Mouse (Mus musculus) limb, embryonic 12.5 days (tissue): ENCODE data around the gene Eepd1. TPM values are rescaled to one million over a fixed set of nuclear protein-coding genes. Genes with fewer than 3 reads are reported as not detected.

Source experiments
- ATAC-seq: fragments of 200-750 bp; cut with Nextera tagmentation; 2 replicates; pipeline ENCODE4 v1.8.0; 2017; ENCODE audit warnings: low read depth, moderate TSS enrichment; ENCODE audit not compliant: insufficient number of reproducible peaks, insufficient read depth, low FRiP score, low TSS enrichment
- H3K27ac ChIP-seq: fragments of 300-500 bp; sonication (generic); 2 replicates; pipeline ENCODE4 v1.5.1; 2016; ENCODE audit warnings: mild to moderate bottlenecking, moderate library complexity
- H3K27me3 ChIP-seq: fragments of 300-500 bp; sonication (generic); 2 replicates; pipeline ENCODE4 v1.6.1; 2016; ENCODE audit warnings: mild to moderate bottlenecking, moderate library complexity
- H3K36me3 ChIP-seq: fragments of 300-500 bp; sonication (generic); 2 replicates; pipeline ENCODE4 v1.6.1; 2016; ENCODE audit warnings: mild to moderate bottlenecking, moderate library complexity
- H3K4me1 ChIP-seq: fragments of 300-500 bp; sonication (generic); replicated peaks from 2 replicates; pipeline ENCODE4 v1.6.1; 2016
- H3K4me2 ChIP-seq: fragments of 300-500 bp; sonication (generic); 2 replicates; pipeline ENCODE4 v1.6.1; 2016; ENCODE audit warnings: mild to moderate bottlenecking, moderate library complexity
- H3K4me3 ChIP-seq: fragments of 300-500 bp; sonication (generic); replicated peaks from 2 replicates; pipeline ENCODE4 v1.5.1; 2016; ENCODE audit warnings: mild to moderate bottlenecking
- H3K9ac ChIP-seq: fragments of 300-500 bp; sonication (generic); replicated peaks from 2 replicates; pipeline ENCODE4 v1.6.1; 2016; ENCODE audit warnings: mild to moderate bottlenecking, moderate library complexity
- H3K9me3 ChIP-seq: fragments of 300-500 bp; sonication (generic); 2 replicates; pipeline ENCODE4 v1.6.1; 2016; ENCODE audit warnings: mild to moderate bottlenecking, moderate library complexity
- WGBS: fragments of 180-500 bp; shearing (Covaris S2); methylation state at CpG from one replicate; pipeline ENCODE4 v1.1.7; 2016; 5-methylcytosine and 5-hydroxymethylcytosine counted together
- polyA plus RNA-seq: library from polyadenylated mRNA; unstranded; fragments of >200 nt; fragmentation: Nextera tagmentation; extraction: Ambion mirVana; gene quantifications from 2 replicates; pipeline ENCODE4 v1.2.1, GENCODE M21; 2016

Gene Eepd1
- polyA plus RNA-seq, 1 experiment from 2014 or later, result 24.1 TPM

DNA sequence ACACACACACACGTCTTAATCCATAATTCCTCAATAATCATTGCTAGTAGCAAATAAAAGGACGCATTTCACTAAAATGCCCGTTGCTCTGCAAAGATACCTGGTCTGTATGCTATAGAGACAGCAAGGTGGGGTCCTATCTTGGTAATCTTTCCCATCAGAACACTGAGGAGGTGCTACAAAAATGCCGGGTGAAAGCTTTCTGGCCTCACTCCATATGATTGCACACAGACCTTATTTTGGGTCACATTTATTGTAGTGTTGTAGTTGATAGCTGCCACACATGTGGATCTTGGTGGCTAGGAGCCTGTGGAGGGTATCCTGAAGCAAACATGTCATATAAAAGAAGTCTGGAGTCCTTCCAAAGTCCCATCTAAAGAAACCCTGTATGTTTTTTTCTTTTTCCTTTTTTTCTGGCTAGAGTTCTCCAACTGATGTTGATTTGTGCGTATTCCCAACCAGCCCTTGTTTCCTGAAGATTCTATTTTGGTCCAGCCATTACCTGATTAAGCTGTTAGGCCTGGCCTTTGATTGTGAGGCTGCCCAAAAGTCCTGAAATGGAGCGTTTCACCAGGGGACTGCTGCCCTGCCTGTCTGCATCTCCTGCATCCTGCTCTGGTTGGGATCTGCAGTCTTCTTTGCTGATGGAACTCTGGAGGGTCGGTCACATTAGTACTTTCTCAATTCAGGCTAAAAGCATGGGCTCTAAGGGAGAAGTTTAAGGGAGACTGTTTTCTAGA is 8.0 kb downstream of the Eepd1 start:
- peak overlapping the region; percentile 37; the same call in 1 of the 2 replicates for H3K27ac ChIP-seq
- no peak overlapping the region for H3K4me2 ChIP-seq
- H3K36me3 ChIP-seq, result peaks cover 9% of the 10 kb centered on the region; the same call in 1 of the 2 replicates
- peaks cover 34% of the 10 kb centered on the region for H3K4me1 ChIP-seq
- H3K4me3 ChIP-seq, result no peak overlapping the region
- WGBS, result 75% methylated on average over 7 of the region's 7 CpGs
- no peaks in the 10 kb centered on the region for H3K9me3 ChIP-seq
- no peak overlapping the region for H3K9ac ChIP-seq
- no peak for ATAC-seq
- no peaks in the 10 kb centered on the region for H3K27me3 ChIP-seq

DNA sequence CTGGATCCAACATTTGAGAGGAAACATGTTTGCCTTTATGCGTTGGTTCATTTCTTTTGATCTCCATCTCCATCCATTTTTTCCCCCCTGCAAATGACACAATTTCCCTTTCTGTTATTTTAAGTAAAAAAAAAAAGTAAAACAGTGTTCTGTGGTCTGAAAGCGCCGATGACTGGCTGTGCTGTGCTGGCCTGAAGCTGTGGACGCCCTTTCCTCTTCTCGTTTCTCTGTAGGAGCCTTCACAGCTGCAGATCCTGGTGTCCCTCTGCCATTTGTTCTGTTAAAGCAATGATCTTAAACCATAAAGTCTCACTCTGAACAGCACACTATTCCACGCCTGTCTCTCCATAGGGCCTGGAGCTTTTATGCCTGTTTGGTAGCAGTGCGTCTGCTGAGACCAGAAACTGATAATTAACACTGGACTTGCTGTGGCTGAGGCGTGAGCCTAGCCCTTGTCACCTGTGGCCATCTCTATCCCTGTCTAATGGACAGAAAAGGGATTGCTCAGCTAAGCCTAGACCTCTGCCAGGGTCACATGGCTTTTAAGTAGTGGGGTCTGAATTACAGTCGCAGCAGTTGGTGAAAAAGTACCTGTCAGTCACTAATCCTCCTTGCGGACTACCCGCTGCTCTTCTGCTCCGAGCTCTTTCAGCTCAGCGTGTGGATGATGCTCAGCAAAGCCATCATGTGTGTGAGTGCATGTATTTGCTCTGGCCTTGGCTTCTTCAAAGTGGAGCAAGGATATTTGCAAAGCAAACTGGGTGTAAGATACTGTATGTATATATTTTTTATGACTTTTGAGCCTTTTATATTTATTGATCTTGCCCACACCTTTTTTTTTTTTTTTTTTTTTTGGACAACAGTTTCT is 9.2 kb downstream of the Eepd1 start:
- H3K9ac ChIP-seq, result no peak overlapping the region
- H3K9me3 ChIP-seq, result no peaks in the 10 kb centered on the region

DNA sequence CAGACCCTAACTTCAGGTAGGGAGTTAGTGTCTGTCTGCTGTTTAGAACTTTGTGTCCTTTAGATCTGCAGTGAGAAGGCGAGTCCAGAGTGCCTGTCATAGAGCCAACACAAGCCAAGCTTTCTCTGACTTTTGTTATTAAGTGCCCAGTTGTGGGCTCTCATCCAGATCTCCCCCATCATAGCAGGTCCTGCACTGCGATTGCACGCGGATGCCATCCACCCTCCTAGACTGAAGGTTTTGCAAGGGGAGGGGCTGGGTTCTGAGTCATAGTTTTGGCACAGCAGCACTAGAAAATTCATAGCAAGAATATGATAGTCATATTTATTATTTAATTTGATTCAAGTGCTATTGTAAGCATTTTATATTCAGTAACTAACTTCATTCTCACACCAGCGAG is 12.6 kb downstream of the Eepd1 start:
- Histone ChIP-seq H3K9ac (no peak overlapping the region), H3K4me1 (peaks cover 27% of the 10 kb centered on the region), H3K4me3 (no peak overlapping the region), H3K36me3 (no peaks in the 10 kb centered on the region; the same call in 1 of the 2 replicates), H3K4me2 (no peak overlapping the region), H3K27me3 (no peaks in the 10 kb centered on the region), H3K27ac (no peak overlapping the region), H3K9me3 (no peaks in the 10 kb centered on the region)
- ATAC-seq, result no peak
- 90% methylated on average over 5 of the region's 5 CpGs for WGBS

More for the DNA sequence above, 9.2 kb downstream of the Eepd1 start:
- 0 out of 2 replicates have a peak, but pooled peaks have one; percentile 20 for ATAC-seq
- Histone ChIP-seq H3K27me3 (no peaks in the 10 kb centered on the region), H3K4me2 (no peak overlapping the region), H3K36me3 (peaks cover 9% of the 10 kb centered on the region; the same call in 1 of the 2 replicates), H3K4me1 (peaks cover 23% of the 10 kb centered on the region), H3K27ac (no peak overlapping the region), H3K4me3 (no peak overlapping the region)
- WGBS, result 43% methylated on average over 13 of the region's 13 CpGs

DNA sequence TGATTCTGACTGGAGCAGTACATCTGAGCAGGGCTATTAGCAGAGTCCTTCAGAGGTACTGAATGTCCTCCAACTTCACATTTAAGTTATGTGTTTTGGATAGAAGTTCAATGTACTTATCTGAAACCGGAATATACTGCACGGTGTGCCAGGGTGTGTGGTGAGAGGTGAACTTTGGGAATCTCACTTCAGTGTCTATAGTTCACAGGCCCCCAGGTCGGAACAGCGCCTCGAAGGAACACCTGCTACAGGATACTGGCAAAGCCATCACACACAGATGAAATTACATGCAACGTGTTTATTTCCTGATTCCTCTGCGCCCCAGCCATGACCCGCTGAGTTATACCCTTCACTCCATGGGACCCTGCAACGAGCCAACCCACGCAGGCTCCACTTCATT is 14.3 kb downstream of the Eepd1 start:
- 84% methylated on average over 10 of the region's 10 CpGs for WGBS
- Histone ChIP-seq H3K4me1 (peaks cover 25% of the 10 kb centered on the region), H3K36me3 (no peaks in the 10 kb centered on the region; the same call in 1 of the 2 replicates), H3K9me3 (no peaks in the 10 kb centered on the region), H3K27ac (no peak overlapping the region), H3K4me2 (no peak overlapping the region), H3K4me3 (no peak overlapping the region), H3K9ac (no peak overlapping the region), H3K27me3 (no peaks in the 10 kb centered on the region)
- no peak for ATAC-seq

DNA sequence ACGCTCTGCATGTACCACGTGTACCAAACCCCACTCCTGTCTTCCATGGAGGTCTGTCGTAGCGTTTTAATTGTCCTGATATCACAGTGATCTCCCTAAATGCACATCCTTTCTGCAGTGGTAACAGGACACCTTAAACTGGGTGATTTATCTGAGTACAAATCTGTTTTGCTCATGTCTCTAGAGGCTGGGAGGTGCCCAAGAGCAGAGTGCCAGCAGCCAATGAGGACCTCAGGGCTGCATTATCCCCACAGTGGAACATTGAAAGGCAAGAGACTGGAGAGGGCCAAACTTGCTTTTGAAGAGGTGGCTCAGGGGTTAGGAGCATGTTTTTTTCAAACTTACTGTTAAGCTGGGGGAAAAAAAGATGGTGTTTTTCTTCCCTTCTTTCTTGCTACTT is 14.8 kb downstream of the Eepd1 start:
- H3K27me3 ChIP-seq, result no peaks in the 10 kb centered on the region
- H3K4me2 ChIP-seq, result no peak overlapping the region
- H3K9ac ChIP-seq, result no peak overlapping the region
- no peaks in the 10 kb centered on the region for H3K36me3 ChIP-seq
- H3K27ac ChIP-seq, result no peak overlapping the region
- H3K9me3 ChIP-seq, result no peaks in the 10 kb centered on the region
- H3K4me3 ChIP-seq, result no peak overlapping the region
- peaks cover 23% of the 10 kb centered on the region for H3K4me1 ChIP-seq
- ATAC-seq, result no peak
- 74% methylated on average over 4 of the region's 4 CpGs for WGBS

DNA sequence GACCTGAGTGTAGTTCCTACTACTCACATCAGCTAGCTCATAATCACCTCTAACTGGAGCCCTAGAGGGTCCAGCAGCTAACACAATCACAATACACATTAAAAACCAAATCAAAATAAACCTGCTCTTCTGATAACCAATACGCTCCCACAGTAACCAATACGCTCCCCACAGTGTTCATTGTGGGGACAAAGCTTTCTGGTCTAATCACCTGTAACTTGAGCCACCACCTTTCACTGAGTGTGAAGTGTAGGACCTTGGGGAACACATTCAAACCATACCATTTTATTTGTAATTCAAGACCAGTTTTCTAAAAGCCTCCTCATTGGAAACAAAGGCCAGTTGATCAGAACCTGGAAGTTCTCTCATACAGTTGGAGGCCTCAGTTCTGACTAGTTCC is 15.4 kb downstream of the Eepd1 start:
- H3K27ac ChIP-seq, result no peak overlapping the region
- no peaks in the 10 kb centered on the region for H3K9me3 ChIP-seq
- H3K4me1 ChIP-seq, result peaks cover 23% of the 10 kb centered on the region
- H3K4me3 ChIP-seq, result no peak overlapping the region
- no peaks in the 10 kb centered on the region for H3K27me3 ChIP-seq
- no peaks in the 10 kb centered on the region for H3K36me3 ChIP-seq
- H3K4me2 ChIP-seq, result no peak overlapping the region
- H3K9ac ChIP-seq, result no peak overlapping the region
- 67% methylated on average over 2 of the region's 2 CpGs for WGBS
- no peak for ATAC-seq

DNA sequence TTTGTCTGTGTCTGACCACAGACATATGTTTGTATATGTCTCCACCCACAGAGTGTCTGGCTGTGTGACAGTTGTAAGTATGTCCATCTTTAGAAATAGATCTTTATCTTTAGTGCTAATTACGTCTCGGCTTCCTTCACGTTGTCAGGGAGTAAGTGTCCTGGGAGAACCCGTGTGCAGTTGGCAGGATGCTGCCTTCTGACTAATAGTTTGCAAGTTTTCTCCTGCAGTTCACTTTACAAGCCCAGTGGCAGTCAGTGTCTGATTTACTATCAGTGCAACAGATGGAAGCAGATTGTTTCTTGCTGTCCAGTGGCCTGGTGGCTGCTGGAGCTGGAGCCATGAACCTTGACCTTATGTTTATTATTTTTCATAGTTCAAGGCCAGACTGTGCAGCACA is 17.4 kb downstream of the Eepd1 start:
- H3K9me3 ChIP-seq, result no peaks in the 10 kb centered on the region
- no peaks in the 10 kb centered on the region for H3K36me3 ChIP-seq
- WGBS, result 19% methylated on average over 4 of the region's 4 CpGs
- H3K27ac ChIP-seq, result no peak overlapping the region
- peaks cover 23% of the 10 kb centered on the region for H3K4me1 ChIP-seq
- no peak for ATAC-seq
- H3K9ac ChIP-seq, result no peak overlapping the region
- H3K27me3 ChIP-seq, result no peaks in the 10 kb centered on the region
- no peak overlapping the region for H3K4me2 ChIP-seq
- H3K4me3 ChIP-seq, result no peak overlapping the region

DNA sequence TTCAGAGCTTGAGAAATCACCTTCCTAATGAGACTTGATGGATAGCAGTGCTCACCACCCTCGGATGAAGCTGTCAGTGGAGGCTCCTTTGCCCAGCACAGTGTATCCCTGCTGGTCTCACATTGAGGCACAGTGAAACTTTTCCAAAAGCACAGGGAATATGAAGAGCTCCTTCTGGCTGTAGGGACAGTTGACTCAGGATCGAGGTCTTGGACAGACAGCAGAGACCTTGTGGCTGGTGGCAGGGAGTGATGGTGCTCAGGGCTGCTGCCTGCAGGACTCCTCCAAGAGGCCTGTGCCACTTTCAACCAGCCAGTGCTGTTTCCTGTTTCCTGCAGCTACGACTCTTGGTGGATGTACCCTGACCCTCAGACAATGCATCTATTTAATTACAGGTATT is 18.0 kb downstream of the Eepd1 start:
- ATAC-seq, result no peak
- no peaks in the 10 kb centered on the region for H3K9me3 ChIP-seq
- no peak overlapping the region for H3K9ac ChIP-seq
- no peaks in the 10 kb centered on the region for H3K27me3 ChIP-seq
- no peaks in the 10 kb centered on the region for H3K36me3 ChIP-seq
- 30% methylated on average over 3 of the region's 3 CpGs for WGBS
- H3K27ac ChIP-seq, result no peak overlapping the region
- H3K4me3 ChIP-seq, result no peak overlapping the region
- H3K4me2 ChIP-seq, result no peak overlapping the region
- peaks cover 23% of the 10 kb centered on the region for H3K4me1 ChIP-seq

DNA sequence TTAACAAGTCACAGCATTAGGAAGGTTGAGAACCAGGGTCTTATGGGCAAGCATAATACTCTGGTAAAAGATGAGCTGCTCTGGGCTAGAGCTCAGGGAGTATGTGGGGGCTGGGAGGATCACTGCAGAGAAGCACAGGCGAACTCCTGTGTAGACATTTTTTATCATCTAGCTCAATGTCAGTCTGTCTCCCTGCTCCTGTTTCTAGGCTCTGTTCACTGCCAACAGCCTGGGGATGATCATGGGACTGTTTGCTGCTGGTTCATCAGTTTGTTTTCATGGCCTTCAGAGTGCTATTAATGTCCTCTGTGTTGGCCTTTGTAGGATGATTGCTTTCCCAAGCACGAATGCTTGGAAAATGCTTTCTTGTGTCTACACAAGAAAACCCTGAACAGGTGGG is 18.7 kb downstream of the Eepd1 start:
- no peaks in the 10 kb centered on the region for H3K36me3 ChIP-seq
- H3K9ac ChIP-seq, result no peak overlapping the region
- H3K4me1 ChIP-seq, result peaks cover 31% of the 10 kb centered on the region
- H3K27me3 ChIP-seq, result no peaks in the 10 kb centered on the region
- no peaks in the 10 kb centered on the region for H3K9me3 ChIP-seq
- no peak overlapping the region for H3K4me2 ChIP-seq
- no peak overlapping the region for H3K4me3 ChIP-seq
- WGBS, result 87% methylated on average over 2 of the region's 2 CpGs
- H3K27ac ChIP-seq, result no peak overlapping the region
- ATAC-seq, result no peak

DNA sequence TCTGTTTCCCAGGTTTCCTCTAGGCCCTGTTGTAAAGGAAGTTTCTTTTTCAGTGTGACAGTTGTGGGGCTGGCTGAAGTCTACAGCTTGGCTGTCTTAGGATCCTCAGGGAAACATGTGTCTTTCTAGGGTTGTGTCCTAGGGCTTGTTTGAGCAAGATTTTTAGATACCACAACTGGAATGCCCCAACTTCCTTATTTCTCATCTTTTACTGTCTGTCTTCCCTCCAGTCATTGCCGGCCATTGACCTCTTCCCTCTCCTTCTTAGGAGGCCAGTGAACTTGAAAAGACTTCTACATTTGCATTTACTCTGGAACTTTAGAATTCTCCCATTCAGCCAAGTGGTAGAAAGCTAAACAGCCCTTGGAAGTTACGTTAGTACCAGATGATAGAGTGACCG is 27.5 kb downstream of the Eepd1 start:
- H3K9me3 ChIP-seq, result no peaks in the 10 kb centered on the region
- H3K9ac ChIP-seq, result no peak overlapping the region
- no peak overlapping the region for H3K4me3 ChIP-seq
- H3K4me1 ChIP-seq, result peaks cover 20% of the 10 kb centered on the region
- WGBS, result 94% methylated on average over 3 of the region's 3 CpGs
- H3K4me2 ChIP-seq, result no peak overlapping the region
- H3K36me3 ChIP-seq, result no peaks in the 10 kb centered on the region
- H3K27ac ChIP-seq, result no peak overlapping the region
- no peaks in the 10 kb centered on the region for H3K27me3 ChIP-seq
- ATAC-seq, result no peak

DNA sequence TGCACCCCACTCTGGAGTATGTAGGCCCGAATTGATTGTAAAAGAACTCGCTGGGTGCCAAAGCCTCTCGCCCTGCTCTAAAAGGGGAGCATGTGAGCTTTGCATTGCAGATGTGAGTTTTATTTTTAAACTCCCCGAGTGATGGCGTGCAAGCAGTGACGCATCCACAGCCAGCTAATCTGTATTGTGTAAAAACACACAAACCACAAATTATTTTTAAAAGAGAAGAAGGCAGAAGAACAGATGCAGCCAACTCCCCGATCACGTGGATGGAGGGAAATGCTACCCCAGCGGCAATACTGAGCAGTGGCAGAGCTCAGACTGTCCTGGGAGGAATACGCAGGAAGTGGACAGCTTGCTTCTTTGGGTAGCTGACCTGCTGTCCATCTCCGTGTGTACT is 29.2 kb downstream of the Eepd1 start:
- no peak overlapping the region for H3K4me2 ChIP-seq
- no peak for ATAC-seq
- no peak overlapping the region for H3K4me3 ChIP-seq
- H3K27ac ChIP-seq, result no peak overlapping the region
- 87% methylated on average over 11 of the region's 11 CpGs for WGBS
- H3K36me3 ChIP-seq, result no peaks in the 10 kb centered on the region
- H3K9me3 ChIP-seq, result no peaks in the 10 kb centered on the region
- peaks cover 7% of the 10 kb centered on the region for H3K4me1 ChIP-seq
- H3K27me3 ChIP-seq, result no peaks in the 10 kb centered on the region
- H3K9ac ChIP-seq, result no peak overlapping the region
